Mouse (Mus musculus) small intestine, adult 2 months (tissue): ENCODE results near the gene Clk3.

ENCODE experiments used
- CTCF ChIP-seq: fragments of 200-500 bp; IDR thresholded peaks from 2 replicates; pipeline ENCODE4 v1.5.1; 2012; ENCODE audit warnings: low read depth, mild to moderate bottlenecking, control low read depth, inconsistent platforms, low read length, moderate library complexity, mixed read lengths; ENCODE audit not compliant: insufficient replicate concordance, insufficient read length; ENCODE audit errors: extremely low read depth
- POLR2A ChIP-seq: fragments of 200-500 bp; IDR thresholded peaks from 2 replicates; pipeline ENCODE4 v1.6.1; 2012; ENCODE audit warnings: low read depth, mild to moderate bottlenecking, control low read depth, inconsistent platforms, low read length, moderate library complexity

DNA sequence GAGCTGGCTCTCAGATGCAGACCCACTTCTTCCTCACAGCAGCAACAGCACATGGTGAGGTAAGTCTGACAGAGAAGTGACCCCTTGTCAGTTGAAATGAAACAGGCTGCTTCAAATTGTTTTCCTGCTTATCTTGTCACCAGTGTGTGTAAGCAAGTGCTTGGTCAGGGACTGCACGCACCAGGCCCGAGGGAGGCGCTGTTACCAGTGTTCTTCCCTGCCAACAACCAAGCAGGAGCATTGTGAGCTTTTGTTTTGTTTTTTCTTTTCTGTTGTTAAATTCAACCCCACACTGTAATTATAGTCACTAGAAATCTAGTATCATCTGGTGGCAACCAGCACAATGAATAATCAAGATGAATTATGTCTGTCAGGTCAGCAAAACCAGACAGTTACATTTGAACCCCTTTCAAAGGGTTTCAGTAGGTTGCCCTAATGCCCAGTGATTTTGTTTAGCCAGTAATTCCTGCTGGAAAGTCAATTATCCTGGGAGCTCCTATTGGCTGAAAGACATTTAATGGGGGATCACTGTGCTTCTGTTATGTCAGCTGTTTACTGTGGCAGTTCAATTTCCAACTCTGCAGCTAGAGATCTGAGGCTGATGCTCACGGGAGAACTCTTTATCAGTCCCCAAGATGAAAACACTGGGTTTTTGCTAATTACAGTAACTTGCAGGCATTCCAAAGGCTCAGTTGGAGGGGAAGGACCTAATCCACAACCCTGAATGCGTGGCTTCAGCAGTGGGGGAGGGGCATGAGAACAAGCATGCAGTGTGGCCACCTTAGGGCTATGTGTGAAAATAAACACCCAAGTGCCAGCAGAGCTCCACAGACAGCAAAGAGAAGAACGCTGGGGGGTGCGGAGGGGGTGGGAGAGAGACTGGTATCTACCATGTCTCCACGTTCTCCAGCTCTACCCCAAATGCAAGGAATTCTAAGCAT lies 46.4 kb upstream of the Clk3 start:
- TF ChIP-seq POLR2A: no peak
- TF ChIP-seq CTCF: no peak
